Mouse (Mus musculus): ENCODE data around the gene 4930563M21Rik. TPM values are rescaled to one million over a fixed set of nuclear protein-coding genes. Genes with fewer than 3 reads are reported as not detected.

4930563M21Rik gene
- polyA plus RNA-seq (2014; fragmentation: Nextera tagmentation; extraction: Ambion mirVana) = not detected in 2 replicates

- DNase-seq (ENCODE audit: low spot score) (no peak), ATAC-seq (replicated peaks; ENCODE audit: low FRiP score) (no peak)
- Histone ChIP-seq H3K9ac (ENCODE audit: low read depth, low read length) (no peak within 1 kb of the TSS), H3K27ac (ENCODE audit: low read depth, low read length) (no peak within 1 kb of the TSS), H3K36me3 (ENCODE audit: control insufficient read depth, insufficient read depth, low read length) (no peaks in the 10 kb centered on the region), H3K9me3 (ENCODE audit: control insufficient read depth, low read length) (no peaks in the 10 kb centered on the region), H3K4me3 (ENCODE audit: low read depth, low read length) (no peak within 1 kb of the TSS), H3K4me2 (no peak within 1 kb of the TSS), H3K27me3 (replicated peaks; ENCODE audit: control insufficient read depth, insufficient read depth, low read length) (no peaks in the 10 kb centered on the region), H3K4me1 (replicated peaks; ENCODE audit: control insufficient read depth, insufficient read depth, low read length) (no peaks in the 10 kb centered on the region)
- 68% methylated on average over 4 of the region's 4 CpGs for WGBS
Measured at GRCm38 (mm10) chr9:56010450-56010849, at the start of gene 4930563M21Rik. TSS of gene 4930563M21Rik (minus strand) at chr9:56010550.

- no peak for DNase-seq (ENCODE audit: low spot score)
- no peaks in the 10 kb centered on the region for H3K27me3 ChIP-seq (replicated peaks; ENCODE audit: control insufficient read depth, insufficient read depth, low read length)
- 83% methylated on average over 6 of the region's 6 CpGs for WGBS
- H3K4me1 ChIP-seq (replicated peaks; ENCODE audit: control insufficient read depth, insufficient read depth, low read length) = no peaks in the 10 kb centered on the region
- no peak for ATAC-seq (replicated peaks; ENCODE audit: low FRiP score)
- no peak overlapping the region for H3K27ac ChIP-seq (ENCODE audit: low read depth, low read length)
- no peak overlapping the region for H3K9ac ChIP-seq (ENCODE audit: low read depth, low read length)
- no peak overlapping the region for H3K4me3 ChIP-seq (ENCODE audit: low read depth, low read length)
- H3K9me3 ChIP-seq (ENCODE audit: control insufficient read depth, low read length) = no peaks in the 10 kb centered on the region
- H3K36me3 ChIP-seq (ENCODE audit: control insufficient read depth, insufficient read depth, low read length) = peaks cover 6% of the 10 kb centered on the region; the same call in 1 of the 2 replicates
- no peak overlapping the region for H3K4me2 ChIP-seq
Measured at GRCm38 (mm10) chr9:56056147-56056546, 45.8 kb upstream of the 4930563M21Rik start.

DNA sequence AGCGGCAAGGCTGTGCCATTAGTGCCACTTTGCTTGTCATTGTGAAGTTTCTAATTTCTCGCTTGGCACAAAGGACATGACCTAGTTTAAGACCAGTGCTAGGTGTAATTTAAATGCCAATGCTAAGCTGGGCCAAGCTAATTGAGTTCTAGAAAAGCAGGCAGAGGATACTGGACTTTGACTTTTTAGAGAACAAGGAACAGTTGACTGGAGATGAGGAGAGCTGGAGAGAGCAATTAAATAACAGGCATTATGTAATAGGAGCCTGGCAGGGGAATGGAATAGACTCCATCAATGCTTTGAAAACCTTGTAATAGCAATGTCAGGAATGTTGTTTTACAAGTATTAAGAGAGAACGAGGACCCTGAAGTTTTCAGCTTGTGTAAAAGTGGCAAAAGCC, 43.4 kb upstream of the 4930563M21Rik start:
- Histone ChIP-seq H3K4me2 (no peak overlapping the region), H3K27ac (ENCODE audit: low read depth, low read length) (no peak overlapping the region)

DNA sequence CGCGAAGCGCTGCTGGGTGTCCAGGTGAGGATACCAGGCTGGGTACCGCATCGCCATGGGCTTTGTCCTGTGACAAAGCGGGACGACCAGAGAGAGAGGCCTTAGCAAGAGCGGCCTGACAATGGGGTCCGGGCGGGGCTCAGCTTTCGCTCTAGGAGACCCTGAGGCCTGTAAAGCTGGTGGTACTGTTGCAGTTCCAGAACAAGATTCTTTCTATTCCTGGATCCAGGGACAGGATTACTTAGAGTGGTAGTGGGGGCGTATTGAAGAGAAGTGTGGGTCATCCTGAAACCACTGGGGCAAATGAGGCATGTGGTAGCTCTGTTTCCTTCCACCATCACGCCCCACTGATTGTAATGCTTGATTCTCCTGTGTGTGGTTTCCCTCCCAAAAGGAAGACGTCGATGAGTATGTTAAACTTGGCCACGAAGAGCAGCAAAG, 31.9 kb upstream of the 4930563M21Rik start:
- ATAC-seq (replicated peaks; ENCODE audit: low FRiP score) = peak; percentile 12; the same call in 1 of the 2 replicates
- no peaks in the 10 kb centered on the region for H3K9me3 ChIP-seq (ENCODE audit: control insufficient read depth, low read length)
- peak overlapping the region; percentile 87 for H3K27ac ChIP-seq (ENCODE audit: low read depth, low read length)
- 0 out of 2 replicates have a peak, but pooled peaks cover 4% of the 10 kb centered on the region for H3K4me1 ChIP-seq (replicated peaks; ENCODE audit: control insufficient read depth, insufficient read depth, low read length)
- peak overlapping the region; percentile 83 for H3K4me3 ChIP-seq (ENCODE audit: low read depth, low read length)
- H3K4me2 ChIP-seq = peak overlapping the region; percentile 92
- H3K27me3 ChIP-seq (replicated peaks; ENCODE audit: control insufficient read depth, insufficient read depth, low read length) = no peaks in the 10 kb centered on the region
- DNase-seq (ENCODE audit: low spot score) = no peak
- no peaks in the 10 kb centered on the region; the same call in 1 of the 2 replicates for H3K36me3 ChIP-seq (ENCODE audit: control insufficient read depth, insufficient read depth, low read length)
- H3K9ac ChIP-seq (ENCODE audit: low read depth, low read length) = peak overlapping the region; percentile 92
- 1% methylated on average over 16 of the region's 16 CpGs for WGBS

More for the DNA sequence above, 43.4 kb upstream of the 4930563M21Rik start:
- no peak overlapping the region for H3K9ac ChIP-seq (ENCODE audit: low read depth, low read length)
- DNase-seq (ENCODE audit: low spot score) (no peak), ATAC-seq (replicated peaks; ENCODE audit: low FRiP score) (no peak)
- H3K9me3 ChIP-seq (ENCODE audit: control insufficient read depth, low read length) = no peaks in the 10 kb centered on the region
- no peak overlapping the region for H3K4me3 ChIP-seq (ENCODE audit: low read depth, low read length)
- H3K4me1 ChIP-seq (replicated peaks; ENCODE audit: control insufficient read depth, insufficient read depth, low read length) = no peaks in the 10 kb centered on the region
- H3K27me3 ChIP-seq (replicated peaks; ENCODE audit: control insufficient read depth, insufficient read depth, low read length) = no peaks in the 10 kb centered on the region
- H3K36me3 ChIP-seq (ENCODE audit: control insufficient read depth, insufficient read depth, low read length) = peaks cover 6% of the 10 kb centered on the region; the same call in 1 of the 2 replicates
- WGBS = 86% methylated on average over 3 of the region's 3 CpGs

DNA sequence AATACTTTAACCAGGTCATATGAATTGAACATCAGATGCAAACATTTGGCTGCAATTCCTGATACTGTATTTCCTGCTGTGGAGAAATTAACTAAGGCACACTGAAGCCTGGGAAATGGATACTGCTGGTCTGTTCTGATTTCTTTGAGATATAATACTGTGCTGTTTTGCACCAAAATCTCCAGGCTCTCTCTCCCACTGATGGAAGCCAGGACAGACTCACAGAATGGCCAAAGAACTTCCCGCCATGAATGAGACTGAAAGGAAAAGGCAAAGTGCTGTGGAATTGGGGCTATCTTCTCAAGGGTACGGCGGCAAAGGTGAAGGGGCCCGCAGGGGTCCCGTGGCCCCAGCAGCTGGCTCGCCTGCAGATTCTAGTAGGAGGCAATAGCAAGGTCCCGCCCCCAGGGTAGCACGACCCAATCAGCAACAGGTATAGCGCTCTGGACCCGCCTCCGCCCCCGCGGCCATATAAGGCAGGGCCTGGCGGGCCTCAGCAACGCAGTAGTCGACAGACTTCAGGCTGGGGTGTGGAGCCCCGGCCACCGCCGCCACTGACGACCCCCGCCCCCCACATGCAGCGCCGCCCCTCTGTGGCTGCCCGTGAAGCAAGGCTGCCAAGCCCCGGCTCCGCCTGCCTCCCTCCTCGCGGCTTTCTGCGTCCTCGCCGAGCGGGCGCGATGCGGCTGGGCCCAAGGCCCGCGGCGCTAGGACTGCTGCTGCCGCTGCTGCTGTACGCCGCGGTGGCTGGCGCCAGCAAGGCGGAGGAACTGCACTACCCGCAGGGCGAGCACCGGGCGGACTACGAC, 31.2 kb upstream of the 4930563M21Rik start, which contains the start of gene Rcn2:
Gene Rcn2 (plus strand): TSS at position 474 of the 809 bp plus-strand sequence.
- peak within 1 kb of the TSS; percentile 83 for H3K4me3 ChIP-seq (ENCODE audit: low read depth, low read length)
- no peaks in the 10 kb centered on the region; the same call in 1 of the 2 replicates for H3K36me3 ChIP-seq (ENCODE audit: control insufficient read depth, insufficient read depth, low read length)
- 0 out of 2 replicates have a peak, but pooled peaks cover 4% of the 10 kb centered on the region for H3K4me1 ChIP-seq (replicated peaks; ENCODE audit: control insufficient read depth, insufficient read depth, low read length)
- under 1% methylated on average over 44 of the region's 49 CpGs for WGBS
- peak; percentile 95 for DNase-seq (ENCODE audit: low spot score)
- no peaks in the 10 kb centered on the region for H3K9me3 ChIP-seq (ENCODE audit: control insufficient read depth, low read length)
- peak within 1 kb of the TSS; percentile 92 for H3K9ac ChIP-seq (ENCODE audit: low read depth, low read length)
- H3K4me2 ChIP-seq = peak within 1 kb of the TSS; percentile 92
- peak; percentile 100 for ATAC-seq (replicated peaks; ENCODE audit: low FRiP score)
- no peaks in the 10 kb centered on the region for H3K27me3 ChIP-seq (replicated peaks; ENCODE audit: control insufficient read depth, insufficient read depth, low read length)
- peak within 1 kb of the TSS; percentile 87 for H3K27ac ChIP-seq (ENCODE audit: low read depth, low read length)

DNA sequence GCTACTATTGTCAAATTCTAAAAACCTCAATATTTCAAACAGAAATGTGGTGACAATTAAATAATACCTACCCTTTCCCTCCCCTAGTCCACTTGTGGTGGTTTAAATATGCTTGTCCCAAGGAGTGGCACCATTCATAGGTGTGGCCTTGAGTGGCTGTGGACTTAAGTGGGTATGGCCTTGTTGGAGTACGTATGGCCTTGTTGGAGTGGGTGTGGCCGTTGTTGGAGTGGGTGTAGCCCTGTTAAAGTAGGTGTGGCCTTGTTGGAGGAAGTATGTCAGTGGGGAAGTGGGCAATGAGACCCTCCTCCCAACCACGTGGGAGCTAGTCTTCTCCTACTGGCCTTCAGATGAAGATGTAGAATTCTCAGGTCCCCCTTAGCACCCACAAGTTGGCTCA, 21.9 kb upstream of the 4930563M21Rik start:
- WGBS = 56% methylated on average over 3 of the region's 3 CpGs
- Histone ChIP-seq H3K9ac (ENCODE audit: low read depth, low read length) (no peak overlapping the region), H3K27ac (ENCODE audit: low read depth, low read length) (no peak overlapping the region), H3K4me2 (no peak overlapping the region), H3K4me1 (replicated peaks; ENCODE audit: control insufficient read depth, insufficient read depth, low read length) (no peaks in the 10 kb centered on the region), H3K36me3 (ENCODE audit: control insufficient read depth, insufficient read depth, low read length) (no peaks in the 10 kb centered on the region), H3K9me3 (ENCODE audit: control insufficient read depth, low read length) (no peaks in the 10 kb centered on the region), H3K27me3 (replicated peaks; ENCODE audit: control insufficient read depth, insufficient read depth, low read length) (no peaks in the 10 kb centered on the region; the same call in 1 of the 2 replicates), H3K4me3 (ENCODE audit: low read depth, low read length) (no peak overlapping the region)
- ATAC-seq (replicated peaks; ENCODE audit: low FRiP score) = no peak
- no peak for DNase-seq (ENCODE audit: low spot score)

DNA sequence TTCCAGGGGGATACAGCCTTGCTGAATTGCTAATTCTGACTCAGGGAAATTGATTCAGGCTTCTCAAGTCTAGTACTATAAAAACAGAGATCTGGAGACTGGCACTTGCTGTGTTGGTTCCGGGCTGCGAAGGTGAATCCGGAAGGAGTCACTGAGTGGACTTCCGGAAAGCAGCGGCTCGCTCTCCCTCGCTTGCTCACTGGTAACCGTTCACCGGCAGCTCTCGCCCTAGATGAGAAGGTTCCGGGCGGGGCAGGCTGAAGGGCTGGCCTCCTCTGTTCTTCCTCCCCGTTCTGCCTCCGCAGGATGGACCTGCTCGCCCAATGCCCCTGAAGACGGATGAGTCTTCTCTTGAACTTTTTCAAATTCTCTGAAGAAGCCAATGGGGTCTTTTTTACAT, 16.9 kb upstream of the 4930563M21Rik start:
- 77% methylated on average over 16 of the region's 16 CpGs for whole genome bisulfite sequencing
- H3K4me1 ChIP-seq (replicated peaks; ENCODE audit: control insufficient read depth, insufficient read depth, low read length) = no peaks in the 10 kb centered on the region
- no peak for ATAC-seq (replicated peaks; ENCODE audit: low FRiP score)

DNA sequence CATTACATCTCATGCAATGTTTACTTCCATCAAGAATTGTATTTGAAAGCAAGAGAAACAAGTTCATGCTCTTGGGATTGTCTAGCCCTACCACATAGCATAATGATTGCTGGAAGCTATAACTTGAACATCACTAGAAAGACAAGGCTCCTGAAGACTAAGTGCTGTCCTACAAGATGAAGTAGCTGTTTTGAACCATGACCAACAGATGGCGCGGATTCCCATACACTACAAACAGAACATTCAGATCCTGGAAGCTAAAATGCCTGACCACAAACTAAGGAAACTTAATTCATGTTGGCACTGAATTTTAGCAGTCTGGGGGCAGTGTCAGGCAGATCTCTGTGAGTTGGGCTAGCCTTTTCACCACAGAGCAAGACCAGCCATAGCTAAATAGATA, 14.4 kb upstream of the 4930563M21Rik start:
- no peak overlapping the region for H3K27ac ChIP-seq (ENCODE audit: low read depth, low read length)
- H3K9me3 ChIP-seq (ENCODE audit: control insufficient read depth, low read length) = no peaks in the 10 kb centered on the region
- H3K4me3 ChIP-seq (ENCODE audit: low read depth, low read length) = no peak overlapping the region
- no peaks in the 10 kb centered on the region for H3K27me3 ChIP-seq (replicated peaks; ENCODE audit: control insufficient read depth, insufficient read depth, low read length)
- DNase-seq (ENCODE audit: low spot score) (no peak), ATAC-seq (replicated peaks; ENCODE audit: low FRiP score) (no peak)
- H3K4me2 ChIP-seq = no peak overlapping the region
- H3K36me3 ChIP-seq (ENCODE audit: control insufficient read depth, insufficient read depth, low read length) = no peaks in the 10 kb centered on the region
- H3K4me1 ChIP-seq (replicated peaks; ENCODE audit: control insufficient read depth, insufficient read depth, low read length) = no peaks in the 10 kb centered on the region
- no peak overlapping the region for H3K9ac ChIP-seq (ENCODE audit: low read depth, low read length)
- 41% methylated on average over 2 of the region's 2 CpGs for WGBS

More for the DNA sequence above, 16.9 kb upstream of the 4930563M21Rik start:
- Histone ChIP-seq H3K9ac (ENCODE audit: low read depth, low read length) (no peak overlapping the region), H3K4me3 (ENCODE audit: low read depth, low read length) (no peak overlapping the region), H3K27ac (ENCODE audit: low read depth, low read length) (no peak overlapping the region), H3K27me3 (replicated peaks; ENCODE audit: control insufficient read depth, insufficient read depth, low read length) (no peaks in the 10 kb centered on the region), H3K4me2 (no peak overlapping the region), H3K9me3 (ENCODE audit: control insufficient read depth, low read length) (no peaks in the 10 kb centered on the region), H3K36me3 (ENCODE audit: control insufficient read depth, insufficient read depth, low read length) (no peaks in the 10 kb centered on the region)
- DNase-seq (ENCODE audit: low spot score) = no peak
